Mouse (Mus musculus): ENCODE results near the gene Fscn1. TPM values are rescaled to one million over a fixed set of nuclear protein-coding genes. Genes with fewer than 3 reads are reported as not detected.

The Fscn1 gene
- polyA plus RNA-seq, 1 experiment from 2014 or later, result 484 TPM

GRCm38 (mm10) chr5:142988520-142988919, 28.4 kb downstream of the Fscn1 start:
- H3K27me3 ChIP-seq, result no peaks in the 10 kb centered on the region
- no peak overlapping the region for H3K4me2 ChIP-seq
- H3K36me3 ChIP-seq, result peaks cover 33% of the 10 kb centered on the region
- H3K9me3 ChIP-seq, result no peaks in the 10 kb centered on the region
- no peak for ATAC-seq (ENCODE audit: low FRiP score)
- no peak overlapping the region for H3K9ac ChIP-seq
- H3K4me1 ChIP-seq (replicated peaks), result no peaks in the 10 kb centered on the region
- no peak overlapping the region for H3K4me3 ChIP-seq
- 80% methylated on average over 5 of the region's 5 CpGs for WGBS
- H3K27ac ChIP-seq, result peak overlapping the region; percentile 40; the same call in 1 of the 2 replicates

DNA sequence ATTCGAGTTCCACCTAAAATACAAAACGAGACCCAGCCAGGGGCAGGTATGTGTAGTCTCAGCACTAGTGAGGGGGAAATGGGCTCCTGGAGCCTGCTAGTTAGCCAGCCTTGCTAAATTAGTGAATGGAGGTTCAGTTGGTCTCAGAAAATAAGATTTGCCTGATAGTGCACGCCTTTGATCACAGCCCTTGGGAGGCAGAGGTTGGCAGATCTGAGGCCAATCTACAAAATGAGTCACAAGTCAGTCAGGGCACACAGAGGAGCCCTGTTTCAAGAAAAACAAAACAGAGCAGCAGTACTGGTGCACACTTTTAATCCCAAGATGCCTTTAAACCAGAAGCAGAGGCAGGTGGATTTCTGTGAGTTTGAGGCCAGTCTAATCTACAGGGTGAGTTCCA, 29.0 kb downstream of the Fscn1 start:
- no peak for ATAC-seq (ENCODE audit: low FRiP score)
- 91% methylated on average over 3 of the region's 3 CpGs for WGBS

DNA sequence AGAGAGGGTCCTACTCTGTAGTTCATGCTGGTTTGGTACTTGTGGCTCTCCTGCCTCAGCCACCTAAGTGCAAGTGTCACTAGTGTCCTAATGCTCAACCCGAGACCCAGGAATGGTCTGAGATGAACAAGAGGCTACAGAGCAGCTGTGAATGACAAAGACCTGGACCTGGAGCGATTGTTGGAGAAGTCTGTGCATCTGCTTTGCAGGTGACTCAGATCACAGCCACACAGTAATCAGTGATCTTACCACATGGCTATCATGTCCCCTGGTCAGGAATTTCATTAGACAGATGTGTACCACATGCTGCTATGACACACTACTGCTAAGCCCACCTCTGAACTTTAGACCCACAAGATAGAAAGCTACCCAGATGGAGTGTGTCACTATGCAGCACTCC, 34.6 kb downstream of the Fscn1 start:
- no peak overlapping the region for H3K4me3 ChIP-seq
- H3K9ac ChIP-seq, result no peak overlapping the region
- ATAC-seq (ENCODE audit: low FRiP score), result no peak
- no peak overlapping the region for H3K27ac ChIP-seq
- H3K27me3 ChIP-seq, result no peaks in the 10 kb centered on the region
- peaks cover 17% of the 10 kb centered on the region; the same call in 1 of the 2 replicates for H3K4me1 ChIP-seq (replicated peaks)
- WGBS, result 92% methylated on average over 2 of the region's 2 CpGs
- H3K4me2 ChIP-seq, result no peak overlapping the region
- H3K36me3 ChIP-seq, result peaks cover 47% of the 10 kb centered on the region
- no peaks in the 10 kb centered on the region for H3K9me3 ChIP-seq

More for the DNA sequence above, 29.0 kb downstream of the Fscn1 start:
- Histone ChIP-seq H3K27me3 (no peaks in the 10 kb centered on the region), H3K4me2 (no peak overlapping the region), H3K36me3 (peaks cover 39% of the 10 kb centered on the region), H3K9ac (no peak overlapping the region), H3K4me1 (replicated peaks) (no peaks in the 10 kb centered on the region), H3K4me3 (no peak overlapping the region), H3K27ac (0 out of 2 replicates have a peak overlapping the region, but pooled peaks have one; percentile 1), H3K9me3 (no peaks in the 10 kb centered on the region)

DNA sequence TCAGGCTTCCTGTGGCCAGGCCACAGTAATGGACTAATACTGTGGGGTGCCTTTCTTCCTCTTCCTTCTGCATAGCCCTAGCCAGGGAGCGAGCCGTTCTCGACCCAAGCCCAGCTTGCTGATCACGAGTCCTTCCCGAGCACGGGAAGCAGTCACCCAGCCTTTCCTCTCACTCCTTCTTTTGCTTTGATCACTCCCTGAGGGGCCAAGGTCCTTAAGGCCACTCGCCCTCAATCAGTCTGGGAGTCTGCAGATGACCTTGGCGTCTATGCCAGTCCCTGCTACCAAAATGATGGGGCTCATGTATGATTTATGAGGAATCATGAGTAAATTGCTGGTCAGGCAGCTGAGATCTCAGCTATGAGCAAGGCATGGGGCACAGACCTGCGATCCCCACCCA, 37.4 kb downstream of the Fscn1 start:
- Histone ChIP-seq H3K9ac (peak overlapping the region; percentile 16; the same call in 1 of the 2 replicates), H3K4me1 (replicated peaks) (peaks cover 31% of the 10 kb centered on the region), H3K27ac (0 out of 2 replicates have a peak overlapping the region, but pooled peaks have one; percentile 9), H3K9me3 (no peaks in the 10 kb centered on the region), H3K4me3 (no peak overlapping the region), H3K36me3 (peaks cover 23% of the 10 kb centered on the region), H3K4me2 (no peak overlapping the region), H3K27me3 (no peaks in the 10 kb centered on the region)
- ATAC-seq (ENCODE audit: low FRiP score), result no peak
- 74% methylated on average over 9 of the region's 9 CpGs for WGBS

DNA sequence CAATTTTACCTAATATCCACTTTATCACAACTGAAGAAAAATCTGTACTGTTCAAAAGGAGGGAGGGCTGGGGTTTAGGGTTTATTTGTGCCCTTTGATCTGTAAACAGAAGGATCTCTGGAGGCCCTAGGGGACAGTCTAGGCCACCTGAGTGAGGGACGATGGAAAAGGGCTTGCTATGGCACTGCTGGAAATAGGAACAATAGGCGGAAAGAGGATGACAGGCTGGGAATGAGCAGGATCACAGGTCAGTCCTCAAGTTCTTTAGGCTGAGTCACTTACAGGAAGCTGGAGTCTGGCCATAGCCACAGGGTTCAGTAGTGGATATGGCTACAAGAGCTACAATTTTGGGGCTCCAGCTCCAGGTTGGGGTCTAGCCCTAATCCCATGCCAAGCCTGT, 38.0 kb downstream of the Fscn1 start:
- H3K36me3 ChIP-seq, result peaks cover 20% of the 10 kb centered on the region
- H3K9ac ChIP-seq, result no peak overlapping the region
- no peak overlapping the region for H3K4me2 ChIP-seq
- peak overlapping the region; percentile 9 for H3K27ac ChIP-seq
- peaks cover 31% of the 10 kb centered on the region for H3K4me1 ChIP-seq (replicated peaks)
- no peak for ATAC-seq (ENCODE audit: low FRiP score)
- H3K4me3 ChIP-seq, result no peak overlapping the region
- H3K9me3 ChIP-seq, result no peaks in the 10 kb centered on the region
- no peaks in the 10 kb centered on the region for H3K27me3 ChIP-seq
- 51% methylated on average over 2 of the region's 2 CpGs for WGBS

GRCm38 (mm10) chr5:143000091-143000490, 39.9 kb downstream of the Fscn1 start:
- H3K9ac ChIP-seq, result no peak overlapping the region
- peak overlapping the region; percentile 85 for H3K27ac ChIP-seq
- peaks cover 31% of the 10 kb centered on the region for H3K4me1 ChIP-seq (replicated peaks)
- H3K9me3 ChIP-seq, result no peaks in the 10 kb centered on the region
- H3K36me3 ChIP-seq, result peaks cover 10% of the 10 kb centered on the region
- ATAC-seq (ENCODE audit: low FRiP score), result no peak
- H3K4me2 ChIP-seq, result no peak overlapping the region
- no peaks in the 10 kb centered on the region for H3K27me3 ChIP-seq
- WGBS, result 52% methylated on average over 4 of the region's 4 CpGs
- no peak overlapping the region for H3K4me3 ChIP-seq

DNA sequence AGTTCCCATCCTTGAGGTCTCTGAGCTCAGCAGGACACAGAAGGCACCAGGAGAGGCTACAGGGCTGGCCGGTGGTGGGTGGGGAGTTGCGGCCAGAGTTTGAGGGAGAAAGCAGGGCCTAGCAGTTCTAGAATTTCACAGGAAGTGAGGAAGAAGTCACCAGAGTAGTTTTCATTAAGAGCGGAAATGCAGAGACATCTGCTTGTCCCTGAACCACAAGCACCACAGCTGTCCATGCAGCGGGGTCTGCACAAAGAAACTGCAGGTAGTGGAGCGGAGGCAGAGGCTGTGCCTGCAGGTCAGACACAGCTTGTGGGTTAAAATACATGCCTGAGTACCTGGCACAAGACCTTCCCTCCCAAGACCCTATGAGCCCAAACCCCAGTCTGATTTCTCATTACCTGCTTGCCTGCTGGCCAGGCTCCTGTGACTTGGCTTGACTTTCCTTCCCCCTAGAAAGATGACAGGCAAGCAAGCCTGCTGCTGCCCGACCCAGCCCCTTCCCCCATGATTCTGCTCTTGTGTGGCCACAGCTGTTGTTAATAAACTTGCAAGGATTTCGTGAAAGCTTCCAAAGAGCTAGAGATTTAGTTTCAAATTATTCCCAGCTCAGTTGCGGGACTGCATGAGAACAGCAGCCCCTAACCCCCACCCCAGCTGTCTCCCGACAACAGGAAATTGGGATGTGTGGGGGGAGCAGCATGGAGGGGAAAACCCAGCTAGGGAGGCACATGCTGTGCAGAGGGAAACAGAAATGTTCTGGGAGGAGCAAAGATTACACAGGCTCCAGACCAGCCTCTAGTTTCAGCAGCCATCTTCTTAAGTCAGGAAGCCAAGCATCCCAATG, 40.7 kb downstream of the Fscn1 start:
- H3K4me1 ChIP-seq (replicated peaks), result peaks cover 31% of the 10 kb centered on the region
- no peak for ATAC-seq (ENCODE audit: low FRiP score)
- H3K4me2 ChIP-seq, result no peak overlapping the region
- peaks cover 10% of the 10 kb centered on the region for H3K36me3 ChIP-seq
- H3K4me3 ChIP-seq, result no peak overlapping the region
- 49% methylated on average over 9 of the region's 9 CpGs for WGBS
- no peaks in the 10 kb centered on the region for H3K27me3 ChIP-seq
- H3K9ac ChIP-seq, result peak overlapping the region; percentile 29; the same call in 1 of the 2 replicates
- H3K9me3 ChIP-seq, result no peaks in the 10 kb centered on the region
- H3K27ac ChIP-seq, result peak overlapping the region; percentile 85

GRCm38 (mm10) chr5:143009383-143009782, 49.2 kb downstream of the Fscn1 start:
- no peak overlapping the region for H3K4me3 ChIP-seq
- H3K9me3 ChIP-seq, result no peaks in the 10 kb centered on the region
- peak overlapping the region; percentile 15; the same call in 1 of the 2 replicates for H3K9ac ChIP-seq
- no peak for ATAC-seq (ENCODE audit: low FRiP score)
- 39% methylated on average over 11 of the region's 11 CpGs for WGBS
- H3K4me1 ChIP-seq (replicated peaks), result peaks cover 9% of the 10 kb centered on the region
- H3K27ac ChIP-seq, result peak overlapping the region; percentile 78
- H3K36me3 ChIP-seq, result peaks cover 49% of the 10 kb centered on the region
- no peaks in the 10 kb centered on the region for H3K27me3 ChIP-seq
- H3K4me2 ChIP-seq, result no peak overlapping the region

DNA sequence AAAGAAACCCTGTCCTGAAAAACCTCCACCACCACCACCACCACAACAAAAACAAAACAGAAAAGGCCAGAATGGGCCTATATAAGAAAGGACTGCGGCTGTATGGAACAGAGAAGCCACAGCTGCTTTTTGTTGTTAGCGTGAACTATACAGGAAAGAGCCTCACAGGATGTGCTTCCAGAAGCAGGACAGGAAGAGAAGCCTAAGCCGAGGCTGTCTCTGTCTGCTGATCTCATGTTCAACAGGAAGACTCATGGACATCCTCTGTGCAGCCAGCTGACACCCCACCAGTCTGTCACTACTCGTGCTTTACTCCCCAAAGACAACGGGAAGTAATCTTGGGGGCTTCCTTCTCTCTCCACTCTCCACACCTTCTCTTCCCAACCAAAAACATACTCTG, 57.3 kb downstream of the Fscn1 start:
- Histone ChIP-seq H3K27ac (no peak overlapping the region), H3K4me3 (no peak overlapping the region), H3K4me2 (no peak overlapping the region), H3K9me3 (no peaks in the 10 kb centered on the region), H3K27me3 (no peaks in the 10 kb centered on the region), H3K4me1 (replicated peaks) (no peaks in the 10 kb centered on the region), H3K36me3 (peaks cover 59% of the 10 kb centered on the region), H3K9ac (no peak overlapping the region)
- no peak for ATAC-seq (ENCODE audit: low FRiP score)
- 90% methylated on average over 5 of the region's 5 CpGs for WGBS

Other genes starting within 250 kb of the Fscn1 start
- 33.1 and 35.8 TPM in 2 replicates for gene Tnrc18, start 142.7 kb upstream of the Fscn1 start, polyA plus RNA-seq (2015; fragmentation: Nextera tagmentation; extraction: Ambion mirVana)
- 36.6 and 36.9 TPM in 2 replicates for gene Fbxl18, start 64.9 kb upstream of the Fscn1 start, polyA plus RNA-seq (2015; fragmentation: Nextera tagmentation; extraction: Ambion mirVana)
- gene Actb, start 53.6 kb upstream of the Fscn1 start, polyA plus RNA-seq (2015; fragmentation: Nextera tagmentation; extraction: Ambion mirVana), result 17,657 and 17,716 TPM in 2 replicates
- 34.0 and 38.3 TPM in 2 replicates for gene Rnf216, start 152.7 kb downstream of the Fscn1 start, polyA plus RNA-seq (2015; fragmentation: Nextera tagmentation; extraction: Ambion mirVana)
- gene Olfr718-ps1, start 187.2 kb downstream of the Fscn1 start, polyA plus RNA-seq (2015; fragmentation: Nextera tagmentation; extraction: Ambion mirVana), result 0.08 TPM in 1 of 2 replicates, not detected in the other
- 12.7 and 14.6 TPM in 2 replicates for gene Rbak, start 220.4 kb downstream of the Fscn1 start, polyA plus RNA-seq (2015; fragmentation: Nextera tagmentation; extraction: Ambion mirVana)
- not detected in 2 replicates for gene Spdye4b, start 220.7 kb downstream of the Fscn1 start, polyA plus RNA-seq (2015; fragmentation: Nextera tagmentation; extraction: Ambion mirVana)